Mouse (Mus musculus) brown adipose tissue, adult 24 weeks (tissue): ENCODE data around the gene Dgkg. TPM values are rescaled to one million over a fixed set of nuclear protein-coding genes. Genes with fewer than 3 reads are reported as not detected.
A peak's percentile ranks its signal among the peaks of the same experiment; 100 is the strongest.

Experiments
- H3K27ac ChIP-seq: fragments of 200-500 bp; replicated peaks from 2 replicates; pipeline ENCODE4 v1.5.1; 2012; ENCODE audit warnings: low read depth, mild to moderate bottlenecking, low read length
- H3K4me1 ChIP-seq: fragments of 200-500 bp; 2 replicates; pipeline ENCODE4 v1.6.1; 2012; ENCODE audit warnings: low read length, mixed read lengths; ENCODE audit not compliant: control insufficient read depth, insufficient read depth, insufficient read length
- H3K4me3 ChIP-seq: fragments of 200-500 bp; 2 replicates; pipeline ENCODE4 v1.5.1; 2012; ENCODE audit warnings: low read depth, mild to moderate bottlenecking, low read length, moderate library complexity; ENCODE audit not compliant: insufficient read depth
- polyA plus RNA-seq: library from polyadenylated mRNA; stranded (reverse); fragments of >200 nt; gene quantifications from 2 replicates; pipeline ENCODE4 v1.2.4, GENCODE M21; 2012; ENCODE audit not compliant: missing spikeins, insufficient read depth, insufficient read length

The Dgkg gene
- polyA plus RNA-seq, result not detected in 2 replicates

DNA sequence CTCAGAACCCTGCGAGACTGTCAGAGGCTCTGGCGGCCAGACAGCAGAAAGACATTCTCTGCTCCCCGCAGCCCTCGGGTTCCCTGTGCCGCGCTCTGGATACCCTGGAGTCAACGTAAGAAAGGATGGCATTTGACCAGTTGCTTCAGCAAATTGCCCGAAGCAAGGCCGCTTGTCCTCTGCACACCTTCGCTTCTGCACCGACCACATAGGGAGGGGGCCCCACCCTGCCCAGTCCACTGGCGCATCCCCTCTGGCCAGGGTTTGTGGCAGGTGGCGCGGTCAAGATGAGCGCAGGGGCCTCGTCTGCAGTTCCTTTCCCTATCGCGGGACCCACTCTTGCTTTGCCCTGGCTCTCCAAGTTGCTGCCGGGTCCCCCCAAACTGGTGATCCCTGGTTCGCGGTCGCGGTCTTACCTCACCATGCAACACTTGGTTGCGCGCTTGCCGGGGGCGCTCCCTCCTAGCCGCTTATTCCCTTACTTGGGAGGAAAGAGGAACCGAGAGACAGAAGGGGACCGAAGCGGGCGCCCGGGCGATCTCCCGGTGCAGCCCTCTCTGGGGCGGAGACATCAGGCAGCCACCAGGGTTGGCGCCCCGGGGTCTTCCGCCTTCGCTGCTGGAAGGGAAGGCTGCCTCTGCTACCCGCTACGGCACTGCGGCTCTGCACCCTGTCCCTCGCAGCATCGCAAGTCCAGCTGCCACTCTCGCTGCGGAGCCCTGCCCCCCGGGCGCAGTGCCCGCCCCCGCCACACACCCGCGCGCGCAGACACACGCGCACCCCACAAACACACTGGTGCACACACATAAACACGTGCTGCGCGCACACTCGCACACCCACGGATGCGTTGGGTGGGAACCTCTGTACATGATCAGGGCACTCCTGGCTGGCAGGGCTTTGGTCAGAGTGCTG is at the start of gene Dgkg:
Gene Dgkg (minus strand): TSS at position 689 of the 912 bp plus-strand sequence.
- H3K4me3 ChIP-seq, result peak within 1 kb of the TSS; percentile 34
- H3K27ac ChIP-seq, result no peak within 1 kb of the TSS
- H3K4me1 ChIP-seq, result no peaks in the 10 kb centered on the region; the same call in 1 of the 2 replicates

DNA sequence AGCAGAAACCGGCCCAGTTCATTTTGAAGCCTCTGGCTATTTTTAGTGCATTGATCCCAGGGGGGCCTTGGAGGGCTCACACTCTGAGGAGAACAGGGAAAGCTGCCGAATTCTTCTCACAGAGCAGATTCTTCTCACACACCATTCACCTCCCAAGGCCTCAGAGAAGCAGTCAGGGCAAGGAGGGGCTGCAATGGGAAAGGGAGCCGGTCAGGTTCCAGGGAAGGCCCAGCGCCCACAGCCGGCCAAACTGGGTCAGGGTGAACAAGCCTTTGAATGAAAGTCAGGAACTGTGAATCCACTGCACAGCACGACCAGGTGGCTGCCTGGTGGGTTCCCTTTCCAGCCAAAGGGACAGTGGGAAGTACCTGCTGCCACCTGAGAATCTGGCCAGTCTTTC is 47.9 kb upstream of the Dgkg start:
- Histone ChIP-seq H3K4me3 (no peak overlapping the region), H3K4me1 (no peaks in the 10 kb centered on the region; the same call in 1 of the 2 replicates), H3K27ac (no peak overlapping the region)

DNA sequence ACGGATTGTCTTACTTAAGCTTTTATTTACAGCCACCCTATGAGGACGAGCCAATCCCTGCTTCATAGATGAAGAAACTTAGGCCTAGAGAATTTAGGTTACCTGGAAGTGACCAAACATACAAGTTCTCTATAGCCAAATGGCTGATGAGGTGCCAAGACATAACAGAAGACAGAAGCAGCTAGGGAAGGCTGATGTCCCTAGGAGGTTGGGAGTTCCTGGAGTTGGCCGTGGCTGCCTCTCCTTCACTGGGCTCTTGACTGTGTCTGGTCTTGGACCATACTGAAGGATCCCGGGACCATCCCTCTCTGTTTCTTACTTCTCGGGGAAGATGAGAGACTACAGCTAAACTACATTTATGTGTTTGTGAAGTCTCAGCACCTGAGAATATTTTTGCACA is 47.1 kb upstream of the Dgkg start:
- Histone ChIP-seq H3K27ac (no peak overlapping the region), H3K4me3 (no peak overlapping the region), H3K4me1 (no peaks in the 10 kb centered on the region; the same call in 1 of the 2 replicates)

DNA sequence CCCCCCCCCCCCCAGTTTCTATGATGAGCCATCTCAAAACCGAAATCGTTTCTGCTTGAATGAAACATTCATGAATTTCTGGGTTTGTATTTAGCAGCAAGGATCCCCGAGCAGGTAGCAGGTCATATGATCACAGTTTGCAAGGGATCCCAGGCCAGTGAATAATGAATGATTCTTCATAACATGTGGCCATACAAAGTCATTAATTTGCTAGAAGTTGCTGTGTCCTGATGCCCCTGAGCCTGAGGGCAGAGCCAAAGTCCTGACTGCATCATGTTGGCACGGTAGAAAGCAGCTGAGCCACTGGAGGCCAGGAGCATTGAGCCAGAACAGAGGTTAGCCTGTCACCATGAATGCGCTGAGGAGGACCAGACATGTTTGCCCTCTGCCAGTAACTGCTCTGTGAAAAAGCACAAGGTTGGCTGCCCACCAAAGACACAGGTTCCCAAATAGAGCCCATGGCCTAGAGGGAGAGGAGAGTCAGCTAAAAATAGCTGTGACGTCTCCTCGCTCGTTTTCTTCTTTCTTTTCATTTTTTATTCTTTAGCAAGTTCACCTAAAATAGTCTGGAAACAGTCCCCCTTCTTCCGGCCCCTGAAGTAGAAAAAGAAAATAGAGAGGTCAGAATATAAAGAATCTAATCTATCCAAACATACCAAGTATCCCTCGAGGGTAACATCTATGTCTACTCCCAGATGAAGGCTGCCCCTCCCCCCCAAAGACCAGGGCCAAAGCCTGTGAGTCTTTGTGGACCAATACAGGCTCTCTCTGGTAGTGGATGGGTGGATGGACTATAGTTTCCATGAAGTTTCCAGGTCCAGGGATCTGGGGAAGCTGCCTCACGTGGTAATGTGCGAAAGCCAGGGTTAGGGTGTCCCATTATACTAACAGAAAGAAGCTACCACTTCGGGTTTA is 42.1 kb upstream of the Dgkg start:
- H3K4me1 ChIP-seq, result no peaks in the 10 kb centered on the region
- H3K4me3 ChIP-seq, result no peak overlapping the region
- no peak overlapping the region for H3K27ac ChIP-seq

DNA sequence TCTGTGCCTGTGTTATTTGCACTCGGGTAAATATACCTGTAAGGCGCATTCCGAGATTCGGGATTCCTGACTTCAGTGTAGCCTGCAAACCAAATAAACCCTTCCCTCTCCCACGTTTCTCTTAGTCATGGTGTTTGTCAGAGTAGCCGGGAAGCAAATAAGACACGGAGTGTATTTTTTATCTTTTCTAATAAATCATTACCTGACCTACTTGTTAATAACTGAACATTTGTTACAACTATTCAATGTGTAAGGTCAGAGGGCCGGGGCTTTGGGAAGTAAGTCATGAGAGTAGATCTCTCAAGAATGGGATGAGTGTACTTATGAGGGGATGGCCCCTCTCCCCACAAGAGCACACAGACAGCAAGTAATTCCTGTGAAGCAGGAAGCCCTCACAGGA is 41.1 kb upstream of the Dgkg start:
- no peaks in the 10 kb centered on the region for H3K4me1 ChIP-seq
- H3K4me3 ChIP-seq, result no peak overlapping the region
- H3K27ac ChIP-seq, result no peak overlapping the region

DNA sequence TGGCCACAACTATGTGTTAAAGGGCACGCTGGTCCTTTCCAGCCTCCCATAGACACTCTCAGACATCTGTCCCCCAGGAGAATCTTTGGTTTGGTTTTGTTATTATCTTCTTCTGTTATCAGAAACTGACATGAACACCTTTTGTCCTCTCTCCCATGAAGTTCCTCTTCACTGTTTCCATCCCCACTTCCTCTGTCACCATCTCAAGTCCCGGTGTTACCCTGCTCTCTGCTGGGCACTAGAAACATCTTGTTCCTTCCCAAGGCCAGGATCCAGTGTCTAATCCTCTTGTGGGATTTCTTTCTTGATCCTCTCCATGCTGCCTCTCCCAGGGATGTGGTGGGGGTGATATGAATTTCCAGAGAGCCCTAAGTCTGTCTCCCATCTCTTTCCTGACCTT is 32.6 kb upstream of the Dgkg start:
- Histone ChIP-seq H3K4me3 (no peak overlapping the region), H3K27ac (no peak overlapping the region), H3K4me1 (no peaks in the 10 kb centered on the region)

DNA sequence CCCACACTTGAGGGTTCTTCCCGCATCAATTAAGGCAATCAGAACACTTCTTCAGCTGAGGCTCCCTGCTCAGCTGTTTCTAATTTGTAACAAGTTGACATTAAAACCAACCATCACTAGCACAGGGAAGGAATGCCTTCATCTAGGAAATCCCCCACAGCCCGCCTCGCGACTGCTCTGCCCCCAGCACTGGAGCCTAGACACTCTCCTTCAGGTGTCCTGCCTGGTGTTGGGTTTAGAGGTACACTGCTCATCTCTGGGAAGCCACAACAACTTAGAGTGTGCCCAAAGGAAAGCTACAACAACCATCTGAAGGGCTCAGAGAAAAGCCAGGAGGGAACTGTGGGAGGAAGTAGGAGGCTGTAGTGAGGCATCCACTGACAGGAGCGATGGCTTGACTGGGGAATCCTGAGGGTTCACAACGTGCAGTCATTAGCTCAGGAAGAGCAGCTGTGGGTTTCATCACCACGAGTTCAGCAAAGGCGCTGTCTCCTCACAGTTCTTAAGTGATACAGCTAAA is 30.8 kb upstream of the Dgkg start:
- Histone ChIP-seq H3K4me1 (no peaks in the 10 kb centered on the region), H3K27ac (no peak overlapping the region), H3K4me3 (no peak overlapping the region)

DNA sequence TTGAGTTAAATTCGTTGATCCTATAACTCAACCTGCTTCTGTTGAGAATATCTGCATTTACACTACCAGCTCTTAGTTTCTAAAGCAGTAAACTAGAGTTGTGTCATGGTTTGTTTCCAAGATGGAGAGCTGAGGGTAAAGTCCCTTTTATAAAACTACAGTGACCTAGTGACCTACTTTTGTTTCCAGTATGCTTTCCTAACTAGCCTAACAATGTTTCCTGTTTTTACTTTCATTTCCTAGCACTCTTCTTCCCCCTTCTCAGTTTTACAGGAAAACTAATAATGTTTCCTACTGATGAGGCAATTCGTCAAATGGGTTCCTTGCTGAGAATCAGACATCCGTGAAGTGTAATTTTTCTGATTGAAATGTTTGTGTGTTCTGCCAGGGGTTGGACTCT is 26.6 kb upstream of the Dgkg start:
- no peak overlapping the region for H3K4me3 ChIP-seq
- H3K27ac ChIP-seq, result no peak overlapping the region
- H3K4me1 ChIP-seq, result no peaks in the 10 kb centered on the region

DNA sequence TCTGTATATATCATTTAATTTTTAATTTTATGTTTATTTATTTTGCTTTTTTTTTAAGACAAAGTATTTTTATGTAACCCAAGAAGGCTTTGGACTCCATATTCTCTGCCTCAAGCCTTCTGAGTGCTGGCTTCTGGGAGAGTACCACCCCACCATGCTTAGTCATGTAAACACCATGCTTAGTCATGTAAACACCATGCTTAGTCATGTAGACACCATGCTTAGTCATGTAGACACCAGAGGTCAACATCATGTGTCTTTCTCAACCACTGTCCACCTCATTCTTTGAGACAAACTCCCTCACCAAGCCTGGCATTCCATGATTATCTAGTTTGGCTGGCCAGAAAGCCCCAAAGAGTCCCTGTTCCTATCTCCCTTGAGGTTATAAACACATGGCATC is 25.7 kb upstream of the Dgkg start:
- Histone ChIP-seq H3K4me1 (no peaks in the 10 kb centered on the region), H3K27ac (no peak overlapping the region), H3K4me3 (no peak overlapping the region)

DNA sequence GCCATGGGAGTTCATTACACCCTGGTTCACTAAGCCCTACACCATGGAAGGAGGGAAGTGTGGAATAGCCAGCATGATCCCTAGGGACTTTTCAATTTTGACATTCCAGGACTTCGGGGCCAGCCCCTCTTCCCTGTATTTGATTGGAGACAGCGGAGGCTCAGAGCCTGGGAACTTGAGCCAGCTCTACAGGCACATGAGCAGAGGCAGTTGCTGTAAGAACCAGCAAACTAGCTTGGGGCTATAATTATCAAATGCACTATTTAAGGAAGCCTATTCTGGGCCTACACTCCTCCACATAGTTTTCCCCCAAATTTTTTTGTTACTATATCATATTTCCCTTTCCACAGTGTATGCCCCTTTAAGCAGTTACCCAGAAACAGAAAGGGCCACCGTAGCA is 22.6 kb upstream of the Dgkg start:
- Histone ChIP-seq H3K4me3 (no peak overlapping the region), H3K4me1 (no peaks in the 10 kb centered on the region), H3K27ac (no peak overlapping the region)

DNA sequence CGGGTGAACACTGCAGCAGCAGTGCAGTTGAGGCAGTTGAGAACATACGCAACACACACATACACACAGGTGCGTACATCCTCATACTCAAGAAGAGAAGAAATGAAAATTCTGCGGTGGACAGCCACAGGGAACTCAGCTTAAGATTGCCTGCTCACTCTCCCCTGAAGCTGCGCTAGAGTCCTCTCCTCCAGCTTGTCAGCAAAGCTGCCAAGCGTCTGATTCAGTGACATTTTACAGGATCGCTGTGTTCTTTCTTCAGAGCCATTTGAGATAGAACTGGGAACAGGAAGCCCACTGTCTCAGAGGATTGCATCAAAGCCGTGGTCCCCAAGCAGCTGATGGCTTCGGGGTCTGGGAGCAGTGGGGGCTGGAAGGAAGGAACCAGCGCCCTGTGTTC is 17.6 kb upstream of the Dgkg start:
- Histone ChIP-seq H3K4me3 (no peak overlapping the region), H3K4me1 (no peaks in the 10 kb centered on the region), H3K27ac (no peak overlapping the region)

DNA sequence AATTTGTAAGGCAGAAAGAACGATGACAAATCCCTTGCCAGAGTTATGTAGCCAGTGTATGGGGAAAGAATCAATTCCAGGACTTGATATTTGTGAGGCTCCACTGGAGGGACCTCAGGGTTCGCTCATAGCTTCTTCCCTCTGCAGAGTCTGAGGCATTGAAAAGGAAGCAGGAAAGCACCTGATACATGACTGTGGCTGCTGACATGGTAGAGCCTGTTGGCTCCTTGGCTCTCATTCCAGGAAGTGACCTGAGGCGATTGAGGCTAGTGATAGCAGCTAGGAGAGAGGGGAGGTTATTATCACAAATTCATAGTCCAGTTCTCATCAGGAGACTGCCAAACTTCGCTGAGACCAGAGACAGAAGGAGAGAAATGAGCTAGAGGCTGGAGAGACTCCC is 17.1 kb upstream of the Dgkg start:
- Histone ChIP-seq H3K4me3 (no peak overlapping the region), H3K4me1 (no peaks in the 10 kb centered on the region), H3K27ac (no peak overlapping the region)

DNA sequence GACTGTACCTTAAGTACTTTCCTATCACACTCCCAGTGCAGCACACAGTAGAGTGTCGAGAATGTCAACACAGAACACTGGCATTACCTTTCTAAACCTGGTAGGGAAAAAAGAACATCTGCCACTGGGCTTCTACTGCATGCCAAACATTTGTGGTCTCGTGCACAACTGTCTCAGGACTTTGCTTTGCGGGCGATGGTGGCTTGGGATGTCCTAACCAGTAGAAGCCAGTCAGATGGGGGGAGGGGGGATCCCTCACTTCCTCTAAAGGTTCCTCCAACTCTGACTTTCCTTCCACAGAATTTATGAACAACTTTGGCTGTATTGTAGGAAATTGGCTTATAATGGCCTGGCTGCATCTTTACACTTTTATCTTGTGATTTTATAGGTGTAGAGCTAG is 7.0 kb upstream of the Dgkg start:
- Histone ChIP-seq H3K4me1 (no peaks in the 10 kb centered on the region), H3K4me3 (no peak overlapping the region), H3K27ac (no peak overlapping the region)

DNA sequence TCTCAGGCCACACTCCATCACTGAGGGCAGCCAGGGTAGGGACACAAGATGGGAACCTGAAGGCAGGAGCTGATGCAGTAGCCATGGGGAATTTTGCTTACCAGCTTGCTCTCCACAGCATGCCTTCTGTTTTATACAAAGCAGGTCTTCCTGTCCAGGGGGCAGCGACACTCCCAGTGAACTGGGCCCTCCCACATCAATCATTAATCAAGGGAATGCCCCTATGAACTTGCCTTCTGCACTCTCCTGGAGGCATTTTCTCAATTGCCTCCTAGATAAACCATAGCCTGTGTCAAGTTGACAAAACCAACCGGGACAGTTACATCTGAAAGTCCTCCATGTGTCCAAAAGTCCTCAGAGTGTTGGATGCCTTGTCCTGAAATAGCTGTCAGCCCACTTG is 6.1 kb upstream of the Dgkg start:
- no peaks in the 10 kb centered on the region for H3K4me1 ChIP-seq
- H3K4me3 ChIP-seq, result no peak overlapping the region
- H3K27ac ChIP-seq, result no peak overlapping the region

DNA sequence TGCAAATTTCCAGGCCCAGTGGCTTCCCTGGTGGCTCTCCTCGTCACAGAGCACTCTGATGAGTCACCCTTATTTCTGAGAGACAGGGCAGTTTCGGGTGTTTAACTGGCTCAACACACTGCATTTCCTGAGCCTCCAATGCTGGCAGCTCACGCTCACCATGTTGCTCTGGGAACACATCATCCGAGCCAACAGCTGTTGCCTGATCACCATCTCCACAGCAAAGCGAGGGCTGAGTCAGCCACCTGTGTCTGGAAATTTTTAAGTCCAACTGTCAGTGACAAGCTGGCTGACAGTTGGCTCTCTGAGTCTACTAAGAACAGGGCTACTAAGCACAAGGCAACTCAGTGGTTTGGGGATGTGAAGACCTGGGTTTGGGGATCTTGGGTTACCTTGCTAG is 4.1 kb upstream of the Dgkg start:
- Histone ChIP-seq H3K4me1 (no peaks in the 10 kb centered on the region; the same call in 1 of the 2 replicates), H3K27ac (no peak overlapping the region), H3K4me3 (no peak overlapping the region)
